Mouse (Mus musculus) embryonic facial prominence, embryonic 13.5 days (tissue): Measurements from ENCODE around the gene Slc2a6. TPM values are rescaled to one million over a fixed set of nuclear protein-coding genes. Genes with fewer than 3 reads are reported as not detected.

Experiments used
- polyA plus RNA-seq: library from polyadenylated mRNA; unstranded; fragments of >200 nt; fragmentation: Nextera tagmentation; extraction: Ambion mirVana; gene quantifications from 2 replicates; pipeline ENCODE4 v1.2.1, GENCODE M21; 2015

Gene Slc2a6
- polyA plus RNA-seq, 1 experiment from 2014 or later = 0.84 TPM

Other genes with a start within 250 kb of the Slc2a6 start
- gene Abo, start 163.0 kb downstream of the Slc2a6 start, polyA plus RNA-seq = not detected in 2 replicates
- 32.9 and 33.1 TPM in 2 replicates for gene Surf6, start 125.1 kb downstream of the Slc2a6 start, polyA plus RNA-seq
- gene Med22, start 117.3 kb downstream of the Slc2a6 start, polyA plus RNA-seq = 55.1 and 60.5 TPM in 2 replicates
- gene Rpl7a, start 117.2 kb downstream of the Slc2a6 start, polyA plus RNA-seq = 596 and 711 TPM in 2 replicates
- 49.0 and 49.1 TPM in 2 replicates for gene Surf2, start 111.6 kb downstream of the Slc2a6 start, polyA plus RNA-seq
- 54.1 and 63.3 TPM in 2 replicates for gene Surf1, start 111.5 kb downstream of the Slc2a6 start, polyA plus RNA-seq
- 203 and 220 TPM in 2 replicates for gene Surf4, start 94.1 kb downstream of the Slc2a6 start, polyA plus RNA-seq
- gene Stkld1, start 94.0 kb downstream of the Slc2a6 start, polyA plus RNA-seq = 0.22 TPM in 1 of 2 replicates, not detected in the other
- 51.9 and 55.3 TPM in 2 replicates for gene Rexo4, start 63.6 kb downstream of the Slc2a6 start, polyA plus RNA-seq
- not detected in 2 replicates for gene Adamts13, start 54.6 kb downstream of the Slc2a6 start, polyA plus RNA-seq
- 78.0 and 80.0 TPM in 2 replicates for gene Cacfd1, start 18.1 kb downstream of the Slc2a6 start, polyA plus RNA-seq
- gene Mymk, start 44.2 kb upstream of the Slc2a6 start, polyA plus RNA-seq = 3.5 and 6.4 TPM in 2 replicates
- 2.9 and 4.3 TPM in 2 replicates for gene Adamtsl2, start 51.4 kb upstream of the Slc2a6 start, polyA plus RNA-seq
- gene Fam163b, start 114.5 kb upstream of the Slc2a6 start, polyA plus RNA-seq = 0.24 and 0.37 TPM in 2 replicates
- gene Dbh, start 137.2 kb upstream of the Slc2a6 start, polyA plus RNA-seq = 0.07 and 0.14 TPM in 2 replicates
- 5.1 and 5.8 TPM in 2 replicates for gene Sardh, start 220.3 kb upstream of the Slc2a6 start, polyA plus RNA-seq